Comparison of ENCODE assay signal across 16 mouse cellular contexts in genomic region chr1:180296088-180296487, GRCm38 (mm10). TPM values are rescaled to one million over a fixed set of nuclear protein-coding genes. Genes with fewer than 3 reads are reported as not detected.
DNase-seq lines count a peak whose midpoint lies in the region; ATAC-seq lines count a peak whose summit lies in the region.
"Had no signal": no experiment of that assay in that cellular context is flagged by ENCODE, and none has a peak within 500 bp of the region (broad histone marks: within the 10 kb centered on the region; RNA-seq: fewer than 3 reads in every experiment).

No protein-coding gene starts in this region.

- no peak overlapping the region for H3K4me2 ChIP-seq in liver, embryonic 15.5 days
- H3K4me2 ChIP-seq in liver, embryonic 11.5 days, result no peak overlapping the region
- no peak overlapping the region for H3K4me2 ChIP-seq in forebrain, embryonic 11.5 days (ENCODE audit: low read depth, low read length, severe bottlenecking)
- H3K4me2 ChIP-seq: embryonic facial prominence, embryonic 15.5 days; limb, embryonic 15.5 days had no signal

- 0 out of 2 replicates have a peak overlapping the region, but pooled peaks have one; percentile 21 for H3K27ac ChIP-seq in liver, embryonic 15.5 days (replicated peaks)
- no peak overlapping the region for H3K27ac ChIP-seq in liver, embryonic 11.5 days (ENCODE audit: low read depth, low read length)
- peak overlapping the region; percentile 65 for H3K27ac ChIP-seq in brown adipose tissue, adult 24 weeks (replicated peaks; ENCODE audit: low read depth, low read length)
- no peak overlapping the region for H3K27ac ChIP-seq in forebrain, embryonic 11.5 days (ENCODE audit: low read depth, low read length)
- H3K27ac ChIP-seq: embryonic facial prominence, embryonic 15.5 days; hindbrain, postnatal 0 days; kidney, postnatal 0 days; limb, embryonic 15.5 days had no signal

- no peak overlapping the region for H3K9ac ChIP-seq in liver, embryonic 15.5 days
- H3K9ac ChIP-seq in liver, embryonic 11.5 days (ENCODE audit: low read depth, low read length), result no peak overlapping the region
- H3K9ac ChIP-seq in forebrain, embryonic 11.5 days (ENCODE audit: low read length), result no peak overlapping the region
- H3K9ac ChIP-seq: embryonic facial prominence, embryonic 15.5 days; limb, embryonic 15.5 days had no signal

- no peaks in the 10 kb centered on the region for H3K9me3 ChIP-seq in liver, embryonic 15.5 days (replicated peaks)
- no peaks in the 10 kb centered on the region for H3K9me3 ChIP-seq in liver, embryonic 11.5 days (ENCODE audit: control insufficient read depth, low read length)
- no peaks in the 10 kb centered on the region for H3K9me3 ChIP-seq in forebrain, embryonic 11.5 days (ENCODE audit: control insufficient read depth, low read length)
- H3K9me3 ChIP-seq: embryonic facial prominence, embryonic 15.5 days; limb, embryonic 15.5 days had no signal

- H3K36me3 ChIP-seq in liver, embryonic 15.5 days (replicated peaks), result no peaks in the 10 kb centered on the region
- no peaks in the 10 kb centered on the region for H3K36me3 ChIP-seq in liver, embryonic 11.5 days (ENCODE audit: control insufficient read depth, insufficient read depth, low read length)
- H3K36me3 ChIP-seq in forebrain, embryonic 11.5 days (ENCODE audit: control insufficient read depth, insufficient read depth, low read length), result no peaks in the 10 kb centered on the region
- H3K36me3 ChIP-seq: embryonic facial prominence, embryonic 15.5 days; limb, embryonic 15.5 days had no signal

- no peaks in the 10 kb centered on the region for H3K27me3 ChIP-seq in liver, embryonic 15.5 days
- no peaks in the 10 kb centered on the region for H3K27me3 ChIP-seq in liver, embryonic 11.5 days (replicated peaks; ENCODE audit: control insufficient read depth, insufficient read depth, low read length)
- no peaks in the 10 kb centered on the region for H3K27me3 ChIP-seq in forebrain, embryonic 11.5 days (ENCODE audit: control insufficient read depth, insufficient read depth, low read length)
- H3K27me3 ChIP-seq: embryonic facial prominence, embryonic 15.5 days; limb, embryonic 15.5 days had no signal

- peaks cover 11% of the 10 kb centered on the region for H3K4me1 ChIP-seq in liver, embryonic 15.5 days (replicated peaks)
- H3K4me1 ChIP-seq in liver, embryonic 11.5 days (replicated peaks; ENCODE audit: control insufficient read depth, insufficient read depth, low read length), result peaks cover 2% of the 10 kb centered on the region; the same call in 1 of the 2 replicates
- H3K4me1 ChIP-seq in brown adipose tissue, adult 24 weeks (ENCODE audit: control insufficient read depth, insufficient read depth, insufficient read length, low read length), result 0 out of 2 replicates have a peak, but pooled peaks cover 6% of the 10 kb centered on the region
- H3K4me1 ChIP-seq in forebrain, embryonic 11.5 days (replicated peaks; ENCODE audit: control insufficient read depth, insufficient read depth, low read length), result no peaks in the 10 kb centered on the region
- H3K4me1 ChIP-seq: limb, embryonic 15.5 days had no signal

- no peak for DNase-seq in liver, embryonic 11.5 days (ENCODE audit: low spot score)
- DNase-seq in ovary, postnatal 14 days (ENCODE audit: low spot score), result no peak
- no peak for DNase-seq in cerebellum, adult 11 months
- DNase-seq in forebrain, embryonic 11.5 days (ENCODE audit: low spot score), result no peak
- DNase-seq: cerebellum, postnatal 25 days; layer of hippocampus, postnatal 36 days; midbrain, embryonic 14.5 days; right cerebral cortex, postnatal 25 days had no signal

- 33% methylated on average over 9 of the region's 9 CpGs for WGBS in liver, embryonic 15.5 days (ENCODE audit: insufficient replicate concordance)
- 73% methylated on average over 9 of the region's 9 CpGs for WGBS in liver, embryonic 11.5 days
- 89% methylated on average over 9 of the region's 9 CpGs for WGBS in forebrain, embryonic 11.5 days

- H3K4me3 ChIP-seq in liver, embryonic 15.5 days (replicated peaks), result no peak overlapping the region
- H3K4me3 ChIP-seq in liver, embryonic 11.5 days (ENCODE audit: low read depth, low read length), result no peak overlapping the region
- no peak overlapping the region for H3K4me3 ChIP-seq in brown adipose tissue, adult 24 weeks (ENCODE audit: insufficient read depth, low read depth, low read length)
- no peak overlapping the region for H3K4me3 ChIP-seq in forebrain, embryonic 11.5 days (ENCODE audit: low read depth, low read length)
- H3K4me3 ChIP-seq: embryonic facial prominence, embryonic 15.5 days; limb, embryonic 15.5 days had no signal

- ATAC-seq in liver, embryonic 15.5 days (ENCODE audit: insufficient read depth), result no peak
- no peak for ATAC-seq in liver, embryonic 11.5 days (replicated peaks; ENCODE audit: low FRiP score)
- ATAC-seq in CD4-positive, CD25-positive, alpha-beta regulatory T cell, adult 4 months, result peak; percentile 92
- peak; percentile 78 for ATAC-seq in monocyte, adult 5-6 weeks (replicated peaks; ENCODE audit: insufficient number of reproducible peaks, low FRiP score, low TSS enrichment, poor library complexity, severe bottlenecking)
- no peak for ATAC-seq in forebrain, embryonic 11.5 days (replicated peaks; ENCODE audit: low FRiP score)
- ATAC-seq: hindbrain, postnatal 0 days had no signal

RNA-seq across cellular contexts. Expression of gene Psen2, which starts 32.9 kb away (rescaled TPM):
- 27.0 and 30.6 TPM in 2 replicates for polyA plus RNA-seq in liver, embryonic 15.5 days (2015; fragmentation: Nextera tagmentation; extraction: Ambion mirVana)
- 30.9 and 31.3 TPM in 2 replicates for polyA plus RNA-seq in liver, embryonic 11.5 days (2014; fragmentation: Nextera tagmentation; extraction: Ambion mirVana)
- 100 to 1,000 TPM; 130 to 142 TPM for polyA plus RNA-seq in CD4-positive, CD25-positive, alpha-beta regulatory T cell, adult 4 months (2017; shearing (Covaris generic))
- polyA plus RNA-seq in brown adipose tissue, adult 24 weeks (2012; ENCODE audit: insufficient read depth, insufficient read length, missing spikeins), result 11.6 and 17.9 TPM in 2 replicates
- 30.1 to 38.0 TPM (median 30.6 TPM) in 3 replicates for total RNA-seq in monocyte, adult 5-6 weeks (2017)
- polyA plus RNA-seq in forebrain, embryonic 11.5 days (2014; fragmentation: Nextera tagmentation; extraction: Ambion mirVana), result 5.7 and 6.1 TPM in 2 replicates

RNA-seq across cellular contexts. Expression of gene Itpkb, which starts 34.2 kb away (rescaled TPM):
- polyA plus RNA-seq in liver, embryonic 15.5 days (2015; fragmentation: Nextera tagmentation; extraction: Ambion mirVana), result 1.3 and 1.6 TPM in 2 replicates
- 4.1 and 4.3 TPM in 2 replicates for polyA plus RNA-seq in liver, embryonic 11.5 days (2014; fragmentation: Nextera tagmentation; extraction: Ambion mirVana)
- 10 to 100 TPM; 54.6 to 56.7 TPM for polyA plus RNA-seq in CD4-positive, CD25-positive, alpha-beta regulatory T cell, adult 4 months (2017; shearing (Covaris generic))
- polyA plus RNA-seq in brown adipose tissue, adult 24 weeks (2012; ENCODE audit: insufficient read depth, insufficient read length, missing spikeins), result 15.8 and 21.6 TPM in 2 replicates
- total RNA-seq in monocyte, adult 5-6 weeks (2017), result 32.2 to 77.3 TPM (median 38.3 TPM) in 3 replicates
- polyA plus RNA-seq in forebrain, embryonic 11.5 days (2014; fragmentation: Nextera tagmentation; extraction: Ambion mirVana), result 3.0 and 3.2 TPM in 2 replicates

Comparison
In these comparisons a context has a peak if more than half of its experiments do, and no peak if none do; other contexts are left out.
1. H3K27ac ChIP-seq: peak in liver, embryonic 15.5 days (single experiment) and brown adipose tissue, adult 24 weeks (single experiment); none in liver, embryonic 11.5 days (single experiment) and forebrain, embryonic 11.5 days (single experiment).
2. ATAC-seq: peak in CD4-positive, CD25-positive, alpha-beta regulatory T cell, adult 4 months (single experiment) and monocyte, adult 5-6 weeks (single experiment); none in liver, embryonic 15.5 days (single experiment), liver, embryonic 11.5 days (single experiment) and forebrain, embryonic 11.5 days (single experiment).